Comparison of ENCODE assay signal across 27 mouse cellular contexts in genomic region chr1:64914356-64914755, GRCm38 (mm10). TPM values are rescaled to one million over a fixed set of nuclear protein-coding genes. Genes with fewer than 3 reads are reported as not detected.
DNase-seq lines count a peak whose midpoint lies in the region; ATAC-seq and TF ChIP-seq lines count a peak whose summit lies in the region.
"Had no signal": no experiment of that assay in that cellular context is flagged by ENCODE, and none has a peak within 500 bp of the region (broad histone marks: within the 10 kb centered on the region; RNA-seq: fewer than 3 reads in every experiment).

No protein-coding gene starts in this region.

- H3K4me3 ChIP-seq in heart, postnatal 0 days (ENCODE audit: low read depth, low read length), result no peak overlapping the region
- H3K4me3 ChIP-seq in heart, embryonic 12.5 days, result no peak overlapping the region
- no peak overlapping the region for H3K4me3 ChIP-seq in forebrain, embryonic 12.5 days (replicated peaks)
- no peak overlapping the region for H3K4me3 ChIP-seq in midbrain, embryonic 13.5 days (replicated peaks)
- H3K4me3 ChIP-seq: forebrain, embryonic 10.5 days; gastrocnemius, adult 2 months; heart, embryonic 13.5 days; hindbrain, embryonic 10.5 days; hindbrain, embryonic 13.5 days had no signal

- no peaks in the 10 kb centered on the region for H3K27me3 ChIP-seq in heart, postnatal 0 days (ENCODE audit: control insufficient read depth, insufficient read depth, low read length)
- no peaks in the 10 kb centered on the region for H3K27me3 ChIP-seq in heart, embryonic 12.5 days (replicated peaks)
- H3K27me3 ChIP-seq in forebrain, embryonic 12.5 days, result peaks cover 68% of the 10 kb centered on the region
- peaks cover 32% of the 10 kb centered on the region for H3K27me3 ChIP-seq in midbrain, embryonic 13.5 days
- H3K27me3 ChIP-seq: CH12.LX; heart, embryonic 13.5 days; Patski had no signal

- no peaks in the 10 kb centered on the region for H3K36me3 ChIP-seq in heart, postnatal 0 days (replicated peaks; ENCODE audit: control insufficient read depth, insufficient read depth, low read length)
- H3K36me3 ChIP-seq in heart, embryonic 12.5 days, result 0 out of 2 replicates have a peak, but pooled peaks cover under 1% of the 10 kb centered on the region
- H3K36me3 ChIP-seq in forebrain, embryonic 12.5 days (replicated peaks), result no peaks in the 10 kb centered on the region
- H3K36me3 ChIP-seq in midbrain, embryonic 13.5 days, result no peaks in the 10 kb centered on the region
- H3K36me3 ChIP-seq: forebrain, embryonic 10.5 days; heart, embryonic 13.5 days; hindbrain, embryonic 10.5 days; hindbrain, embryonic 13.5 days had no signal

- no peak for TF ChIP-seq EP300 in heart, postnatal 0 days (IDR thresholded peaks at IDR 0.05; ENCODE audit: low read depth)

- H3K4me1 ChIP-seq in heart, postnatal 0 days (ENCODE audit: control insufficient read depth, insufficient read depth), result 0 out of 2 replicates have a peak, but pooled peaks cover 9% of the 10 kb centered on the region
- H3K4me1 ChIP-seq in heart, embryonic 12.5 days (replicated peaks), result peaks cover 12% of the 10 kb centered on the region; the same call in 1 of the 2 replicates
- peaks cover 33% of the 10 kb centered on the region for H3K4me1 ChIP-seq in forebrain, embryonic 12.5 days
- H3K4me1 ChIP-seq in midbrain, embryonic 13.5 days (replicated peaks), result peaks cover 31% of the 10 kb centered on the region

- DNase-seq in heart, postnatal 0 days (ENCODE audit: low spot score), result peak; percentile 15
- peak; percentile 10 for DNase-seq in MN1 (ENCODE audit: low spot score)
- DNase-seq in brain, adult 2 months (ENCODE audit: low read depth, low spot score), result peak; percentile 57
- DNase-seq in layer of hippocampus, postnatal 25 days (ENCODE audit: extremely low spot score in 1 of 2, low spot score in 1 of 2), result no peak
- DNase-seq: adrenal gland, adult 8-10 months; adrenal gland, postnatal 25 days; B cell, adult 2 months; cerebellum, adult 18-20 months; cerebellum, adult 9-10 months; forebrain, postnatal 0 days; gastrocnemius, adult 2 months; gastrocnemius, postnatal 14 days; heart, adult 18-20 months; heart, postnatal 36 days had no signal

- ATAC-seq in heart, postnatal 0 days (ENCODE audit: insufficient read depth, low read depth), result no peak
- ATAC-seq in heart, embryonic 12.5 days (ENCODE audit: insufficient number of reproducible peaks, low FRiP score), result no peak
- ATAC-seq in forebrain, embryonic 12.5 days (ENCODE audit: low FRiP score), result no peak
- no peak for ATAC-seq in midbrain, embryonic 13.5 days
- ATAC-seq: forebrain, embryonic 14.5 days; forebrain, postnatal 0 days; hindbrain, embryonic 16.5 days; intestine, embryonic 16.5 days; Patski had no signal

- H3K9me3 ChIP-seq in heart, postnatal 0 days (replicated peaks; ENCODE audit: control insufficient read depth, low read length), result no peaks in the 10 kb centered on the region
- H3K9me3 ChIP-seq in heart, embryonic 12.5 days (replicated peaks), result no peaks in the 10 kb centered on the region
- H3K9me3 ChIP-seq in forebrain, embryonic 12.5 days, result no peaks in the 10 kb centered on the region
- no peaks in the 10 kb centered on the region for H3K9me3 ChIP-seq in midbrain, embryonic 13.5 days
- H3K9me3 ChIP-seq: forebrain, embryonic 10.5 days; G1E; heart, embryonic 13.5 days; hindbrain, embryonic 10.5 days; hindbrain, embryonic 13.5 days had no signal

- WGBS in heart, postnatal 0 days, result 85% methylated on average over 3 of the region's 3 CpGs
- WGBS in heart, embryonic 12.5 days, result 92% methylated on average over 3 of the region's 3 CpGs
- 87% methylated on average over 3 of the region's 3 CpGs for WGBS in forebrain, embryonic 12.5 days
- WGBS in midbrain, embryonic 13.5 days, result 88% methylated on average over 3 of the region's 3 CpGs

- no peak for TF ChIP-seq CTCF in heart, postnatal 0 days (IDR thresholded peaks at IDR 0.05; ENCODE audit: low read depth)

- H3K27ac ChIP-seq in heart, postnatal 0 days (ENCODE audit: low read depth), result no peak overlapping the region
- H3K27ac ChIP-seq in heart, embryonic 12.5 days (ENCODE audit: poor library complexity, severe bottlenecking), result no peak overlapping the region
- no peak overlapping the region for H3K27ac ChIP-seq in forebrain, embryonic 12.5 days
- H3K27ac ChIP-seq in midbrain, embryonic 13.5 days, result no peak overlapping the region
- H3K27ac ChIP-seq: forebrain, embryonic 10.5 days; gastrocnemius, adult 2 months; heart, embryonic 13.5 days; hindbrain, embryonic 10.5 days; hindbrain, embryonic 13.5 days had no signal

- H3K4me2 ChIP-seq in heart, postnatal 0 days (ENCODE audit: low read depth, low read length), result no peak overlapping the region
- H3K4me2 ChIP-seq in heart, embryonic 12.5 days, result no peak overlapping the region
- H3K4me2 ChIP-seq in forebrain, embryonic 12.5 days, result no peak overlapping the region
- H3K4me2 ChIP-seq in midbrain, embryonic 13.5 days (replicated peaks), result no peak overlapping the region
- H3K4me2 ChIP-seq: heart, embryonic 13.5 days; hindbrain, embryonic 13.5 days had no signal

- no peak overlapping the region for H3K9ac ChIP-seq in heart, postnatal 0 days (replicated peaks; ENCODE audit: low read depth, low read length)
- no peak overlapping the region for H3K9ac ChIP-seq in heart, embryonic 12.5 days
- no peak overlapping the region for H3K9ac ChIP-seq in forebrain, embryonic 12.5 days
- no peak overlapping the region for H3K9ac ChIP-seq in midbrain, embryonic 13.5 days (replicated peaks)
- H3K9ac ChIP-seq: forebrain, postnatal 0 days; heart, embryonic 13.5 days; hindbrain, embryonic 13.5 days had no signal

RNA-seq across cellular contexts. Expression of gene Plekhm3, which starts 42.3 kb away (rescaled TPM):
- 3.1 and 12.4 TPM in 2 replicates for total RNA-seq in heart, postnatal 0 days (2014; rRNA removed; ENCODE audit: low replicate concordance)
- 3.5 and 4.2 TPM in 2 replicates for polyA plus RNA-seq in heart, postnatal 0 days (2015; fragmentation: Nextera tagmentation; extraction: Ambion mirVana)
- polyA plus RNA-seq in heart, embryonic 12.5 days (2016; fragmentation: Nextera tagmentation; extraction: Ambion mirVana), result 7.1 and 10.5 TPM in 2 replicates
- total RNA-seq in layer of hippocampus, postnatal 25 days (2021), result 10 to 100 TPM; 24.7 to 34.1 TPM
- 7.8 and 8.9 TPM in 2 replicates for polyA plus RNA-seq in forebrain, embryonic 12.5 days (2016; fragmentation: Nextera tagmentation; extraction: Ambion mirVana)
- polyA plus RNA-seq in midbrain, embryonic 13.5 days (2015; fragmentation: Nextera tagmentation; extraction: Ambion mirVana), result 10.3 and 11.8 TPM in 2 replicates

Comparison
In these comparisons a context has a peak if more than half of its experiments do, and no peak if none do; other contexts are left out.
1. DNase-seq: peak in heart, postnatal 0 days (single experiment), MN1 (single experiment) and brain, adult 2 months (single experiment); none in layer of hippocampus, postnatal 25 days (0 of 2).